Mouse (Mus musculus) midbrain, postnatal 0 days (tissue): ENCODE data around the gene Cers6. TPM values are rescaled to one million over a fixed set of nuclear protein-coding genes. Genes with fewer than 3 reads are reported as not detected.

Experiments used
- ATAC-seq: fragments of 200-750 bp; cut with Nextera tagmentation; 2 replicates; pipeline ENCODE4 v1.8.0; 2017; ENCODE audit warnings: moderate number of reproducible peaks, mild to moderate bottlenecking, moderate TSS enrichment, moderate library complexity; ENCODE audit not compliant: low FRiP score
- DNase-seq: peaks from one replicate; pipeline ENCODE4 v3.0.0-alpha.2; 2015; ENCODE audit warnings: low spot score
- H3K27ac ChIP-seq: fragments of 300-500 bp; sonication (generic); 2 replicates; pipeline ENCODE4 v1.5.1; 2014; ENCODE audit warnings: low read depth, mild to moderate bottlenecking, low read length, mixed read lengths
- H3K27me3 ChIP-seq: fragments of 300-500 bp; sonication (generic); 2 replicates; pipeline ENCODE4 v1.6.1; 2014; ENCODE audit warnings: low read length, control low read depth, mixed read lengths; ENCODE audit not compliant: insufficient read depth
- H3K36me3 ChIP-seq: fragments of 300-500 bp; sonication (generic); 2 replicates; pipeline ENCODE4 v1.6.1; 2014; ENCODE audit warnings: low read length, control low read depth, mixed read lengths; ENCODE audit not compliant: insufficient read depth
- H3K4me1 ChIP-seq: fragments of 300-500 bp; sonication (generic); 2 replicates; pipeline ENCODE4 v1.6.1; 2014; ENCODE audit warnings: mild to moderate bottlenecking, control low read depth, antibody characterized with exemption, low read length, mixed read lengths; ENCODE audit not compliant: insufficient read depth
- H3K4me2 ChIP-seq: fragments of 300-500 bp; sonication (generic); 2 replicates; pipeline ENCODE4 v1.6.1; 2014; ENCODE audit warnings: low read depth, mild to moderate bottlenecking, low read length, mixed read lengths; ENCODE audit not compliant: poor library complexity, severe bottlenecking
- H3K4me3 ChIP-seq: fragments of 300-500 bp; sonication (generic); 2 replicates; pipeline ENCODE4 v1.5.1; 2014; ENCODE audit warnings: low read depth, mild to moderate bottlenecking, low read length, moderate library complexity
- H3K9ac ChIP-seq: fragments of 300-500 bp; sonication (generic); replicated peaks from 2 replicates; pipeline ENCODE4 v1.6.1; 2014; ENCODE audit warnings: mild to moderate bottlenecking, low read length, moderate library complexity, mixed read lengths; ENCODE audit not compliant: poor library complexity, severe bottlenecking
- H3K9me3 ChIP-seq: fragments of 300-500 bp; sonication (generic); 2 replicates; pipeline ENCODE4 v1.6.1; 2016; ENCODE audit warnings: low read length, control low read depth
- CTCF ChIP-seq: IDR thresholded peaks from 2 replicates; pipeline ENCODE4 v1.5.1; 2016; ENCODE audit warnings: antibody characterized with exemption, mild to moderate bottlenecking
- whole genome bisulfite sequencing: fragments of 180-500 bp; shearing (Covaris S2); extraction: QIAGEN DNeasy Blood & Tissue Kit; methylation state at CpG from one replicate; pipeline ENCODE4 v1.1.7; 2014; 5-methylcytosine and 5-hydroxymethylcytosine counted together
- polyA plus RNA-seq: library from polyadenylated mRNA; unstranded; fragments of >200 nt; fragmentation: Nextera tagmentation; extraction: Ambion mirVana; gene quantifications from 2 replicates; pipeline ENCODE4 v1.2.1, GENCODE M21; 2015
- total RNA-seq: library from RNA; depleted of rRNA; stranded (reverse); fragments of >200 nt; gene quantifications from 2 replicates; pipeline ENCODE4 v1.2.3, GENCODE M21; 2014; rRNA removed

Gene Cers6
- total RNA-seq, result 57.1 and 71.0 TPM in 2 replicates
- 24.9 and 29.8 TPM in 2 replicates for polyA plus RNA-seq

GRCm38 (mm10) chr2:68860904-68861685 lies at the start of gene Cers6:
Gene Cers6, plus strand, starts transcription at chr2:68861441.
- peak within 1 kb of the TSS; percentile 90 for H3K9ac ChIP-seq
- H3K4me2 ChIP-seq, result peak within 1 kb of the TSS; percentile 85
- H3K9me3 ChIP-seq, result no peaks in the 10 kb centered on the region
- peak within 1 kb of the TSS; percentile 89 for H3K27ac ChIP-seq
- peak; percentile 97 for DNase-seq
- peak; percentile 98 for ATAC-seq
- no peaks in the 10 kb centered on the region for H3K27me3 ChIP-seq
- under 1% methylated on average over 51 of the region's 53 CpGs for WGBS
- no peaks in the 10 kb centered on the region for H3K36me3 ChIP-seq
- H3K4me1 ChIP-seq, result 0 out of 2 replicates have a peak, but pooled peaks cover 2% of the 10 kb centered on the region
- peak within 1 kb of the TSS; percentile 79 for H3K4me3 ChIP-seq
- TF ChIP-seq CTCF, result peak; percentile 45

DNA sequence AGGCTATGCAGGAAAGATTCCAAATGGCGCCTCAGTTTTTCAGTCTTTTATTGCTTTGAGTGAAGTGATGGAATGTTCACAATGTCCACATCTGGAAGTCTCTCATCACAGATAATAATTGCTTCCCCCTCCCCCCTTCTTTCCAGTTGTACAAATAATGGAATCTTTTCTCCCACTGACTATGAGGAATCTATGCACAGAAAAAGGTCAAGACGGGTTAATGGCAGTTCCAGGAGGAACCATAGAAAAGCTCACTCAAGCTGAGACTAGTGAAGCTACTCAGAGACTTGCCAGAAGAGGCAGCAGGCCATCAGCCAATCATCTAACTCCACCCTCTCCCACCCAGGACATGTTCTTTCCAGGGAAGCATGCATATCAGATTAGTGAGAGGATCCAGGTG lies 46.8 kb upstream of the Cers6 start:
- H3K4me1 ChIP-seq, result no peaks in the 10 kb centered on the region
- H3K27me3 ChIP-seq, result no peaks in the 10 kb centered on the region
- 70% methylated on average over 2 of the region's 2 CpGs for WGBS
- H3K36me3 ChIP-seq, result no peaks in the 10 kb centered on the region
- no peak for TF ChIP-seq CTCF
- no peak for DNase-seq
- no peak for ATAC-seq
- H3K4me3 ChIP-seq, result no peak overlapping the region
- no peak overlapping the region for H3K9ac ChIP-seq
- H3K9me3 ChIP-seq, result no peaks in the 10 kb centered on the region
- H3K4me2 ChIP-seq, result no peak overlapping the region
- H3K27ac ChIP-seq, result no peak overlapping the region

- no peaks in the 10 kb centered on the region for H3K9me3 ChIP-seq
- 72% methylated on average over 4 of the region's 4 CpGs for WGBS
- no peak for ATAC-seq
- no peak for TF ChIP-seq CTCF
- no peak for DNase-seq
- H3K27me3 ChIP-seq, result no peaks in the 10 kb centered on the region
- no peaks in the 10 kb centered on the region for H3K4me1 ChIP-seq
- no peak overlapping the region for H3K4me2 ChIP-seq
- H3K9ac ChIP-seq, result no peak overlapping the region
- no peaks in the 10 kb centered on the region for H3K36me3 ChIP-seq
- H3K4me3 ChIP-seq, result no peak overlapping the region
- no peak overlapping the region for H3K27ac ChIP-seq
These were observed 42.2 kb upstream of the Cers6 start for GRCm38 (mm10) chr2:68819040-68819439.

DNA sequence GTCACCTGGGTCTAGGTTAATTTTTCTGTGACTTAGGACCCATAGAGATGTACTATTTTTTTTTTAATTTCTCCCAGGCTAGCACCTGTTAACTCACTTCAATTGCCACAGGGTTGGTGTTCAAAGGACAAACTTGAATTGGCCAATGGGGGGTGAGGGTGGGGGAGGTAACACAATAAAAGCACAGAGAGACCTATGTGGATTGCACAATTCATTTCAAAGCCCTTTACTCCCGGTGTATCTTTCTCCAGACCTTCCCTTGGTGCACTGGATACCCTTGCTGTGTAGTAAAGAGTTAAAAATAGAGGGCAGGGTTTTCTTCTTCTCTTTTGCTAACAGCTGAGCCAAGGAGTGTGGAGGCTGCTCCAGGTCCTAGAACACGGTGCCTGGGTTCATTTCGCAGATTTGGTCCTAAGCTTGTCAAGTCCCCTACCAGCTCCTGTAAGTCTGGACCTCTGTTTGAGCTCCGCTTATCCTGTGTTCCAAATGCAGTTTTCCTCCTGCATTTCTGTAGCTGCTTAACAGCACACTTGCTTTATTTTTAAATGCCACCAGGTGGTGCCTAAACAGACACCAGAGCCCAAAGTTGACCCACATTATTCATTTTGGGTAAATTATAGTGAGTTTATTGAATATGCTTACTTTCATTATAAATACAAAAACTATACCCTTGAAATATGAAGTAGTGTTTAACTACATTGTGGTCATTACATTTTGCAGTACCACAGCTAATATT lies 38.9 kb upstream of the Cers6 start:
- DNase-seq, result peak; percentile 9
- no peaks in the 10 kb centered on the region for H3K9me3 ChIP-seq
- WGBS, result 63% methylated on average over 4 of the region's 4 CpGs
- no peaks in the 10 kb centered on the region for H3K36me3 ChIP-seq
- TF ChIP-seq CTCF, result peak; percentile 67
- no peak overlapping the region for H3K27ac ChIP-seq
- no peak overlapping the region for H3K4me3 ChIP-seq
- H3K4me1 ChIP-seq, result no peaks in the 10 kb centered on the region
- no peak overlapping the region for H3K4me2 ChIP-seq
- no peaks in the 10 kb centered on the region for H3K27me3 ChIP-seq
- H3K9ac ChIP-seq, result no peak overlapping the region
- ATAC-seq, result no peak

DNA sequence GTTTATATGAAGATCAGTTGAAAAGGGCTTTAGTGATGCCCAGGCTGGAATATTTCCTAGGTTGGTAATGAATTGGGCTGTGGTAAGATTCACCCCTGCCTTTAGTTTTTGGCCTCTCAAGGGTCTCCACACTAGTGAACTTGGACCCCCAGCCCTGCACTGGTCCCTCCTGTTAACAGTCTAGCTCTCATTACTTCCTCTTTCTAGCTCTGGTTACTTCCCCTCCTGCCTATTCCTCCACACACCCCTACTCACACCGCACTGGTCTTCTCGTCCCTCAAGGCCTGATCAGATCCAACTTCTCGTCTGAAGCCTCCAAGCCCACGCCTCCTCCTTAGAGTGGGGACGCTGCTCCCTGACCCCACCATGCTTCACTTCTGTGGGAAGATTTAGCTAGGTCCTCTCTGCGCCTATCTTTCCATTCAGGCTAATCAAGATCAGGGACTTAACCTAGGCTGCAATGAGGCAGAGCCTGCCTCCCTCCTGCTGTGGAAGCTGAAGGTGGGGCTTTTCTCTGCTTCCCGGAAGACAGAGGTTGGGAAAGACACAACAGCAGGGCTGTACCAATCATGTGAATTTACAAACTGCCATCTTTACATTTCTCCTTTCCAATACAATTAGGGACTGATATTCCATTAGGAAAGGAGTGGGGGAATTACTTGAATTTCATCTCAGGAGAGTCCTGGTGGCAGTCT lies 35.8 kb upstream of the Cers6 start:
- Histone ChIP-seq H3K4me2 (no peak overlapping the region), H3K9ac (no peak overlapping the region), H3K4me1 (no peaks in the 10 kb centered on the region), H3K4me3 (no peak overlapping the region), H3K36me3 (no peaks in the 10 kb centered on the region), H3K27me3 (no peaks in the 10 kb centered on the region), H3K27ac (no peak overlapping the region), H3K9me3 (no peaks in the 10 kb centered on the region)
- ATAC-seq (no peak), DNase-seq (no peak)
- no peak for TF ChIP-seq CTCF
- WGBS, result 71% methylated on average over 7 of the region's 7 CpGs
